Mouse (Mus musculus): ENCODE results near the gene Magt1. TPM values are rescaled to one million over a fixed set of nuclear protein-coding genes. Genes with fewer than 3 reads are reported as not detected.

Gene Magt1
- 31.6 TPM for polyA plus RNA-seq (2017; shearing (Covaris generic))

GRCm38 (mm10) chrX:106011465-106012159 is at the start of gene Magt1:
Magt1 (minus strand) TSS chrX:106011906.

GRCm38 (mm10) chrX:106026418-106027342 is 15.0 kb upstream of the Magt1 start, which contains the start of gene Atp7a:
Atp7a (plus strand) TSS chrX:106027276.

GRCm38 (mm10) chrX:106015571-106016322 is 4.0 kb upstream of the Magt1 start, which contains the start of gene Cox7b:
Cox7b (plus strand) TSS chrX:106015700.

GRCm38 (mm10) chrX:105928861-105929477 is 82.7 kb downstream of the Magt1 start, which contains the start of gene Atrx:
Atrx (minus strand) TSS chrX:105929403.

Other genes starting within 250 kb of the Magt1 start
- gene Fgf16, start 247.6 kb downstream of the Magt1 start, polyA plus RNA-seq (2017; shearing (Covaris generic)): not detected
- gene Atrx, start 82.5 kb downstream of the Magt1 start, polyA plus RNA-seq (2017; shearing (Covaris generic)): 168 TPM
- 192 TPM for gene Cox7b, start 3.8 kb upstream of the Magt1 start, polyA plus RNA-seq (2017; shearing (Covaris generic))
- gene Atp7a, start 15.4 kb upstream of the Magt1 start, polyA plus RNA-seq (2017; shearing (Covaris generic)): 11.0 TPM
- gene Tlr13, start 131.3 kb upstream of the Magt1 start, polyA plus RNA-seq (2017; shearing (Covaris generic)): not detected
- gene Pgk1, start 175.2 kb upstream of the Magt1 start, polyA plus RNA-seq (2017; shearing (Covaris generic)): 113 TPM
- 22.1 TPM for gene Taf9b, start 209.3 kb upstream of the Magt1 start, polyA plus RNA-seq (2017; shearing (Covaris generic))
- gene Fnd3c2, start 243.5 kb upstream of the Magt1 start, polyA plus RNA-seq (2017; shearing (Covaris generic)): not detected

Measured in effector memory CD4-positive, alpha-beta T cell, adult 7 months (primary cell).